ENCODE assay signal across 8 mouse cellular contexts in the genomic region with DNA sequence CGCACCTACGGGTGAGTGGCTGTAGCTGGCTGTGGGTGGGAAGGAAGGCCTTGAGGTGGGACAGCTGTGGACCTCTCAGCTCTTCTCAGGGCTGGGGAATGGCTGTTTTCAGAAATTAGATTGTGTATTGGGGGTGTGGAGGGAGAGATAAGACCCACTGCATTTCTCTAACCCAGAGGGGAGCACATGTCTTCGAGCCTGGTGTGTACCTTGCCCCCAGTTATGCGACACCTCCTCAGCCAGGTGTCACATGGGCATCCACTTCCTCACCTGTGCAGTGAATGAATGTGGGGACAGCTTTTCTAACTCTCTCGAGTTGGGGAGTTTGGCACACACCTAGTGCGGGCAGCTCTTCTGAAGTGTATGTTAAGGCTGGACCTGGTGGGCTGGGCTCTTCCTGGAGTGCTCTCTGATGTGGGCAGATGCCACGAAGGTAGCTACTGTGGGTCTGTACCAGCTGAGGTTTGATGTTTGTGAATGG. TPM values are rescaled to one million over a fixed set of nuclear protein-coding genes. Genes with fewer than 3 reads are reported as not detected.
DNase-seq lines count a peak whose midpoint lies in the region; ATAC-seq and TF ChIP-seq lines count a peak whose summit lies in the region.

No protein-coding gene starts in this region.

- no peak overlapping the region for H3K4me3 ChIP-seq in forebrain, postnatal 0 days (ENCODE audit: low read depth, low read length)
- peak overlapping the region; percentile 91 for H3K4me3 ChIP-seq in liver, embryonic 15.5 days (replicated peaks)

- DNase-seq in A20 (ENCODE audit: low read depth, low spot score) = peak; percentile 22
- DNase-seq in CD8-positive naive resting alpha-beta T cell, adult 2 months (ENCODE audit: low read depth in 2 of 2, low spot score in 2 of 2) = peak; percentile 73 to 75
- no peak for DNase-seq in forebrain, postnatal 0 days
- DNase-seq in adrenal gland, postnatal 4 days (ENCODE audit: low spot score in 2 of 2) = no peak
- no peak for DNase-seq in left cerebral cortex, postnatal 25 days (ENCODE audit: low spot score in 2 of 2)
- no peak for DNase-seq in urinary bladder, postnatal 14 days (ENCODE audit: low spot score)
- no peak for DNase-seq in B cell, adult 2 months

- no peak overlapping the region for H3K27ac ChIP-seq in forebrain, postnatal 0 days (ENCODE audit: low read depth, low read length)
- peak overlapping the region; percentile 99 for H3K27ac ChIP-seq in liver, embryonic 15.5 days (replicated peaks)

- ATAC-seq in forebrain, postnatal 0 days = no peak
- peak; percentile 1 for ATAC-seq in liver, embryonic 15.5 days (ENCODE audit: insufficient read depth)

- no peaks in the 10 kb centered on the region for H3K27me3 ChIP-seq in forebrain, postnatal 0 days (ENCODE audit: insufficient read depth, low read length)
- H3K27me3 ChIP-seq in liver, embryonic 15.5 days = no peaks in the 10 kb centered on the region

- H3K9me3 ChIP-seq in forebrain, postnatal 0 days (ENCODE audit: low read length) = no peaks in the 10 kb centered on the region
- H3K9me3 ChIP-seq in liver, embryonic 15.5 days (replicated peaks) = no peaks in the 10 kb centered on the region

- intact Hi-C loops in left cerebral cortex, postnatal 25 days (cut with DNase I) = loop anchor here (10.0 kb wide), 1 partner anchor 61 kb away; no protein-coding TSS in a partner anchor

- peaks cover 8% of the 10 kb centered on the region for H3K4me1 ChIP-seq in forebrain, postnatal 0 days (ENCODE audit: insufficient read depth)
- H3K4me1 ChIP-seq in liver, embryonic 15.5 days (replicated peaks) = peaks cover 80% of the 10 kb centered on the region

- no peak overlapping the region for H3K9ac ChIP-seq in forebrain, postnatal 0 days
- H3K9ac ChIP-seq in liver, embryonic 15.5 days = peak overlapping the region; percentile 94

- H3K36me3 ChIP-seq in forebrain, postnatal 0 days (ENCODE audit: insufficient read depth) = 0 out of 2 replicates have a peak, but pooled peaks cover under 1% of the 10 kb centered on the region
- H3K36me3 ChIP-seq in liver, embryonic 15.5 days (replicated peaks) = peaks cover 62% of the 10 kb centered on the region

- 89% methylated on average over 7 of the region's 7 CpGs for WGBS in forebrain, postnatal 0 days
- 14% methylated on average over 7 of the region's 7 CpGs for WGBS in liver, embryonic 15.5 days (ENCODE audit: insufficient replicate concordance)

- H3K4me2 ChIP-seq in forebrain, postnatal 0 days (ENCODE audit: low read depth) = peak overlapping the region; percentile 64
- peak overlapping the region; percentile 93 for H3K4me2 ChIP-seq in liver, embryonic 15.5 days

- no peak for TF ChIP-seq CTCF in forebrain, postnatal 0 days (IDR thresholded peaks at IDR 0.05; ENCODE audit: low read depth)

RNA-seq across cellular contexts. Expression of gene Rbm38, which starts 3.1 kb away (rescaled TPM):
- total RNA-seq in forebrain, postnatal 0 days (2014; rRNA removed) = 5.9 and 6.6 TPM in 2 replicates
- 11.0 and 14.5 TPM in 2 replicates for polyA plus RNA-seq in forebrain, postnatal 0 days (2015; fragmentation: Nextera tagmentation; extraction: Ambion mirVana)
- polyA plus RNA-seq in liver, embryonic 15.5 days (2015; fragmentation: Nextera tagmentation; extraction: Ambion mirVana) = 315 and 352 TPM in 2 replicates
- total RNA-seq in adrenal gland, postnatal 4 days (2021) = 10 to 100 TPM; 28.4 to 31.7 TPM
- 1 to 10 TPM; 2.2 to 3.4 TPM for total RNA-seq in left cerebral cortex, postnatal 25 days (2021)

RNA-seq across cellular contexts. Expression of gene Rae1, which starts 23.5 kb away (rescaled TPM):
- 103 and 108 TPM in 2 replicates for total RNA-seq in forebrain, postnatal 0 days (2014; rRNA removed)
- 150 and 161 TPM in 2 replicates for polyA plus RNA-seq in forebrain, postnatal 0 days (2015; fragmentation: Nextera tagmentation; extraction: Ambion mirVana)
- polyA plus RNA-seq in liver, embryonic 15.5 days (2015; fragmentation: Nextera tagmentation; extraction: Ambion mirVana) = 64.0 and 64.7 TPM in 2 replicates
- total RNA-seq in adrenal gland, postnatal 4 days (2021) = 10 to 100 TPM; 68.5 to 76.5 TPM
- total RNA-seq in left cerebral cortex, postnatal 25 days (2021) = 10 to 100 TPM; 54.5 to 54.8 TPM

RNA-seq across cellular contexts. Expression of gene Spo11, which starts 45.9 kb away (rescaled TPM):
- 1.1 and 1.3 TPM in 2 replicates for total RNA-seq in forebrain, postnatal 0 days (2014; rRNA removed)
- polyA plus RNA-seq in forebrain, postnatal 0 days (2015; fragmentation: Nextera tagmentation; extraction: Ambion mirVana) = 0.92 and 1.1 TPM in 2 replicates
- polyA plus RNA-seq in liver, embryonic 15.5 days (2015; fragmentation: Nextera tagmentation; extraction: Ambion mirVana) = 0.03 TPM in 1 of 2 replicates, not detected in the other
- total RNA-seq in adrenal gland, postnatal 4 days (2021) = not detected
- total RNA-seq in left cerebral cortex, postnatal 25 days (2021) = under 1 TPM; 0.41 to 0.73 TPM

Comparison
In these comparisons a context has a peak if more than half of its experiments do, and no peak if none do; other contexts are left out.
1. DNase-seq: peak in A20 (single experiment) and CD8-positive naive resting alpha-beta T cell, adult 2 months (2 of 2); none in forebrain, postnatal 0 days (single experiment), adrenal gland, postnatal 4 days (0 of 2), left cerebral cortex, postnatal 25 days (0 of 2), urinary bladder, postnatal 14 days (single experiment) and B cell, adult 2 months (0 of 2).